Mouse (Mus musculus): ENCODE measurements around the gene Farp2. TPM values are rescaled to one million over a fixed set of nuclear protein-coding genes. Genes with fewer than 3 reads are reported as not detected.

Farp2 gene
- polyA plus RNA-seq, 1 experiment from 2014 or later: 6.0 TPM

DNA sequence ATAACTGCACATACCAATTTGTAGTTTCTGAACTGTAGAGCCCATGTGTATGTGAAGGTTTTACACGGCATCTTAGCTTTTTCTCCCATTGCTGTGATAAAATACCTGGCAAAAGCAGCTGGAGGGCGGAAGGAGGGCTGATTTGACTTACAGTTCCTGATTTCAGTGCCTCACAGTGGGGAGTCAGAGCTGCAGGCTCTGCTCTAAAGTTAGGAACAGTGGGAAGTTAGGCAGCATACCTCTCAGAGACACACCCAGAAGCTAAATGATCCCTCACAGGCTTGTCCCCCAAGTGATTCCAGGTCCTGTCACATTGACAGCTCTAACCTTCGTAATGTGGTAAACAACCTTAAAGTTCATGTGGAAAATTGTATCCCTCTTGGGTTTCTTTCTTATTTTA, 65.2 kb downstream of the Farp2 start:
- Histone ChIP-seq H3K4me2 (ENCODE audit: low read depth) (no peak overlapping the region), H3K36me3 (ENCODE audit: control insufficient read depth, insufficient read depth, low read length) (no peaks in the 10 kb centered on the region), H3K9me3 (ENCODE audit: control insufficient read depth, low read length) (no peaks in the 10 kb centered on the region), H3K27me3 (ENCODE audit: control insufficient read depth, insufficient read depth, low read length) (no peaks in the 10 kb centered on the region), H3K27ac (ENCODE audit: low read depth, low read length) (no peak overlapping the region), H3K4me1 (ENCODE audit: control insufficient read depth, insufficient read depth, low read length) (no peaks in the 10 kb centered on the region), H3K9ac (ENCODE audit: low read length) (no peak overlapping the region), H3K4me3 (ENCODE audit: low read depth, low read length) (no peak overlapping the region)
- DNase-seq (ENCODE audit: low spot score): no peak
- 74% methylated on average over 3 of the region's 3 CpGs for WGBS
- no peak for ATAC-seq (ENCODE audit: insufficient read depth, low FRiP score, low TSS enrichment)

DNA sequence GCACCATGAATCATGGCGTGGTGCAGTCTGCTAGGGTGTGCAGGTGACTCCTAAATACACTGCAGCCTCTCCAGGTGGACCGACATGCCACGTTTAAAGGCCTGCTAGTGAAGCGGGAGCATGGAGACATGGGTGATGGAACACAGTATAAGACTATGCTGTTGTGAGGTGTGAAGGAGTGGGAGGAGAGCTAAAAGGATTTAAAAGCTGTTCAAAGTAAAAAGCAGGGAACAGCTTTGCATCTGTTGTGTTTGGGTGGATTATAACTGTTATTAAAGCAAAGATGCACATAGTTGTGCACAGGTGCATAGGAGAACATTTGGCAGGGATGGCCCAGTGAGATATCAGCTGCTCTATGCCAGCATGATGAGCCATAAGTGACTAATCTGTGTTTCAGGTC, 66.0 kb downstream of the Farp2 start:
- Histone ChIP-seq H3K4me1 (ENCODE audit: control insufficient read depth, insufficient read depth, low read length) (no peaks in the 10 kb centered on the region), H3K27me3 (ENCODE audit: control insufficient read depth, insufficient read depth, low read length) (no peaks in the 10 kb centered on the region), H3K9me3 (ENCODE audit: control insufficient read depth, low read length) (no peaks in the 10 kb centered on the region), H3K4me2 (ENCODE audit: low read depth) (no peak overlapping the region), H3K27ac (ENCODE audit: low read depth, low read length) (no peak overlapping the region), H3K36me3 (ENCODE audit: control insufficient read depth, insufficient read depth, low read length) (no peaks in the 10 kb centered on the region), H3K4me3 (ENCODE audit: low read depth, low read length) (no peak overlapping the region), H3K9ac (ENCODE audit: low read length) (no peak overlapping the region)
- 88% methylated on average over 4 of the region's 4 CpGs for WGBS
- DNase-seq (ENCODE audit: low spot score) (no peak), ATAC-seq (ENCODE audit: insufficient read depth, low FRiP score, low TSS enrichment) (no peak)

DNA sequence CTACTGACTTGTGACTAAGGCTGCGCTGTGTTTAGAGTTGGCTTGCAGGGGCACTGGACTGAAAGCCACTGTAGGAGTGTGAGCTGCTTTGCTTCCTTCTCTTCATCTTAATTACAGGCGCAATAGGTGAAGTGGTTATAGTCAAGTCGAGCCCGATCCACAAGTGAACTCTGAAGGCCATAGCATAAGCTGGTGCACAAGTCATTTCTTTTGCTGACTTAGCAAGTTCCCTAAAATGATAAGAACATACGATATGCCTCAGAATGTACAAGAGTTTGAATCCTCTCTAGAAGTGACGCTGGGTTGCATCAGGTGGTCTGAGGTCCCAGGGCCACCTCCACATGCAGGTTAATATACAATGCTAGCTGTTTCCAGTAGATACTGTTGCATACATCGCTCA, 69.7 kb downstream of the Farp2 start:
- Histone ChIP-seq H3K27ac (ENCODE audit: low read depth, low read length) (no peak overlapping the region), H3K4me3 (ENCODE audit: low read depth, low read length) (no peak overlapping the region), H3K9ac (ENCODE audit: low read length) (no peak overlapping the region), H3K27me3 (ENCODE audit: control insufficient read depth, insufficient read depth, low read length) (no peaks in the 10 kb centered on the region), H3K9me3 (ENCODE audit: control insufficient read depth, low read length) (no peaks in the 10 kb centered on the region), H3K4me1 (ENCODE audit: control insufficient read depth, insufficient read depth, low read length) (no peaks in the 10 kb centered on the region), H3K36me3 (ENCODE audit: control insufficient read depth, insufficient read depth, low read length) (no peaks in the 10 kb centered on the region), H3K4me2 (ENCODE audit: low read depth) (no peak overlapping the region)
- ATAC-seq (ENCODE audit: insufficient read depth, low FRiP score, low TSS enrichment): no peak
- 97% methylated on average over 7 of the region's 7 CpGs for WGBS
- DNase-seq (ENCODE audit: low spot score): no peak

DNA sequence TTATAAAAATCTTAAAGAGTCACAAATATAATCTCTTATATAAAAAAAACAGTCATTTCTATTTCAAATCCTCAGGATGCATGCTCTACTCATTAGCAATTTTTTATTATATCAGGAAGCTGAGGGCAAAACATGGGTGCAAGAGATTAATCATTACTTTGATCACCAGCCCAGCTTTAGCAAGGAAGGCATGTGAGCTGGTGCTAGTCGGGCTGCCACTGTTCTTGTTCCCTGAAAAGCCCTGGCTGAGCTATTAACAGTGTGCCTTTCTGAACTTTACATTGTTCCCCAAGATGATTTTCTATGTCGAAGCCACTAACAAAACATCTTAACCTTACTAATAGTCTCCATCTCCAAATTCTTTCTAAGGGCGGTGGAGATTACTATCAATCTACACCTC, 76.5 kb downstream of the Farp2 start:
- WGBS: 82% methylated on average over 3 of the region's 3 CpGs
- no peaks in the 10 kb centered on the region for H3K4me1 ChIP-seq (ENCODE audit: control insufficient read depth, insufficient read depth, low read length)
- H3K4me2 ChIP-seq (ENCODE audit: low read depth): no peak overlapping the region
- ATAC-seq (ENCODE audit: insufficient read depth, low FRiP score, low TSS enrichment): no peak
- H3K9me3 ChIP-seq (ENCODE audit: control insufficient read depth, low read length): no peaks in the 10 kb centered on the region
- no peak overlapping the region for H3K9ac ChIP-seq (ENCODE audit: low read length)
- H3K27ac ChIP-seq (ENCODE audit: low read depth, low read length): no peak overlapping the region
- DNase-seq (ENCODE audit: low spot score): no peak
- no peaks in the 10 kb centered on the region for H3K27me3 ChIP-seq (ENCODE audit: control insufficient read depth, insufficient read depth, low read length)
- no peak overlapping the region for H3K4me3 ChIP-seq (ENCODE audit: low read depth, low read length)
- 0 out of 2 replicates have a peak, but pooled peaks cover 2% of the 10 kb centered on the region for H3K36me3 ChIP-seq (ENCODE audit: control insufficient read depth, insufficient read depth, low read length)

DNA sequence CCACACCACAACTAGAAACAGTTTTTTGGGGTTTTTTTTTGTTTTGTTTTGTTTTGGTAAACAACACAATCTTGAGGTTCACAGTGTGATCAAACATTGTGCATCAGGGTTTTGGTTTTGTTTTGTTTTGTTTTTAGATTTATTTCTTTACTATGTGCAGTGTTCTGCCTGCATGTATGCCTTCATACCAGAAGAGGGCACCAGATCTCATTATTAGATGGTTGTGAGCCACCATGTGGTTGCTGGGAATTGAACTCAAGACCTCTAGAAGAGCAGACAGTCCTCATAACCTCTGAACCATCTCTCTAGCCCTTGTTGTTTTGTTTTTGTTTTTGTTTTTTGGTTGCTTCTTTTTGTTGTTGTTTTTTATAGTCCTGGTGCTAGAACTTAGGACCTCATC, 82.1 kb downstream of the Farp2 start:
- no peak for ATAC-seq (ENCODE audit: insufficient read depth, low FRiP score, low TSS enrichment)

DNA sequence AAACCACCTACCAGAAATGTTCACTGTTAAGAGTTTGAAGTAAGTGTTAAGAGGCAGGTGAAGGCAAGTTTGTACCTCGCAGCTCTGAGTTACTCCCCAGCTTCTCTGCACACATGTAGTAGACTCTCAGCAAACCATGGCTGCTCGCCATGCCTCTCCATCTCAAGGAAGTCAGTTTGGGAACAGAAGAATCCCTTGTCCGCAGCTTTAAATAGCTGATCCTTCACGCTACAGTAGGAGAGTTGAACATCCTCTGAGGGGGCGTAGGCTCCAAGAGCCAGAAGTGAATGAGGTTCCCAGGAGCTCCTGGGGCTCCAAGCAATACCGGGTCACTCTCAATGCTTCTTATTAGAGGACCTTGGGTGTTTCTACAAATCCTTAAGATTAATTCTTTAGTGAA, 84.0 kb downstream of the Farp2 start:
- H3K4me1 ChIP-seq (ENCODE audit: control insufficient read depth, insufficient read depth, low read length): no peaks in the 10 kb centered on the region
- H3K36me3 ChIP-seq (ENCODE audit: control insufficient read depth, insufficient read depth, low read length): 0 out of 2 replicates have a peak, but pooled peaks cover 2% of the 10 kb centered on the region
- H3K9me3 ChIP-seq (ENCODE audit: control insufficient read depth, low read length): no peaks in the 10 kb centered on the region
- WGBS: 80% methylated on average over 6 of the region's 6 CpGs
- H3K4me2 ChIP-seq (ENCODE audit: low read depth): no peak overlapping the region
- no peak overlapping the region for H3K27ac ChIP-seq (ENCODE audit: low read depth, low read length)
- no peak overlapping the region for H3K9ac ChIP-seq (ENCODE audit: low read length)
- no peak for ATAC-seq (ENCODE audit: insufficient read depth, low FRiP score, low TSS enrichment)
- no peak for DNase-seq (ENCODE audit: low spot score)
- H3K4me3 ChIP-seq (ENCODE audit: low read depth, low read length): no peak overlapping the region
- no peaks in the 10 kb centered on the region for H3K27me3 ChIP-seq (ENCODE audit: control insufficient read depth, insufficient read depth, low read length)

More for the DNA sequence above, 82.1 kb downstream of the Farp2 start:
- 0 out of 2 replicates have a peak, but pooled peaks cover 2% of the 10 kb centered on the region for H3K36me3 ChIP-seq (ENCODE audit: control insufficient read depth, insufficient read depth, low read length)
- H3K9me3 ChIP-seq (ENCODE audit: control insufficient read depth, low read length): no peaks in the 10 kb centered on the region
- H3K4me2 ChIP-seq (ENCODE audit: low read depth): no peak overlapping the region
- H3K9ac ChIP-seq (ENCODE audit: low read length): no peak overlapping the region
- DNase-seq (ENCODE audit: low spot score): no peak
- no peak overlapping the region for H3K4me3 ChIP-seq (ENCODE audit: low read depth, low read length)
- H3K4me1 ChIP-seq (ENCODE audit: control insufficient read depth, insufficient read depth, low read length): no peaks in the 10 kb centered on the region
- H3K27ac ChIP-seq (ENCODE audit: low read depth, low read length): no peak overlapping the region
- H3K27me3 ChIP-seq (ENCODE audit: control insufficient read depth, insufficient read depth, low read length): no peaks in the 10 kb centered on the region

DNA sequence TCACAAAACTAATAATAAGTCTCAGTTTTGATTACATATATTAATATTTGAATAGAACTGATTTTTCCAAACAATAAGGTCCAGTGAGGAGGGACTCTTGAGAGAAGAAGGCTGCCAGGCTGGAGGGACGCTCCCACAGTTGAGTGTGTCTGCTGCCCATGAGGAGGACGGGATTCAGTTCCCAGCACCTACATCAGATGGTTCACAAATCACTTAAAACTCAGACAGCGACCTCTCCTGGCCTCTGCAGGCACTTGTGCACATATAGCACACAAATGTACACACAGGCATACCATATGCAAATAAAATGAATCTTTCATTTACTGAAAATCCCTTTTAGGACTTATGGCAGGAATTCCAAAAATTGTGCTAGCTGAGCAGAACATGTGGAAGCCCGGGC, 91.0 kb downstream of the Farp2 start:
- DNase-seq (ENCODE audit: low spot score): no peak
- H3K9me3 ChIP-seq (ENCODE audit: control insufficient read depth, low read length): no peaks in the 10 kb centered on the region
- H3K4me2 ChIP-seq (ENCODE audit: low read depth): no peak overlapping the region
- ATAC-seq (ENCODE audit: insufficient read depth, low FRiP score, low TSS enrichment): no peak
- no peaks in the 10 kb centered on the region for H3K4me1 ChIP-seq (ENCODE audit: control insufficient read depth, insufficient read depth, low read length)
- H3K4me3 ChIP-seq (ENCODE audit: low read depth, low read length): no peak overlapping the region
- H3K27ac ChIP-seq (ENCODE audit: low read depth, low read length): no peak overlapping the region
- no peaks in the 10 kb centered on the region for H3K27me3 ChIP-seq (ENCODE audit: control insufficient read depth, insufficient read depth, low read length)
- no peak overlapping the region for H3K9ac ChIP-seq (ENCODE audit: low read length)
- H3K36me3 ChIP-seq (ENCODE audit: control insufficient read depth, insufficient read depth, low read length): no peaks in the 10 kb centered on the region
- 84% methylated on average over 4 of the region's 4 CpGs for WGBS

DNA sequence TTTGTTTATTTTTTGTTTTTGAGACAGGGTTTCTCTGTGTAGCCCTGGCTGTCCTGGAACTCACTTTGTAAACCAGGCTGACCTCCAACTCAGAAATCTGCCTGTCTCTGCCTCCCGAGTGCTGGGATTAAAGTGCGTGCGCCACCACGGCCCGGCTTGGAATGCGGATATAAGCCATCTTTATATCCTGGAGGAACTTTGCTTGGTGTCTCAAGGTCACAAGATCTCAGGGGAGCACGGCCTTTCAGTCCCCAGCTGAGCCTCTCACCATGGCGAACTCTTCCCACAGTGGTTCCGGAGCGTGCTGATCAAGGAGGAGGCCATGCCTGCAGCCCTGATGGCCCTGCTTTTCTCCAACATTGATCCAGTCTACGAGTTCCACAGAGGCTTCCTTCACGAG, 92.0 kb downstream of the Farp2 start:
- Histone ChIP-seq H3K4me2 (ENCODE audit: low read depth) (no peak overlapping the region), H3K27me3 (ENCODE audit: control insufficient read depth, insufficient read depth, low read length) (no peaks in the 10 kb centered on the region), H3K36me3 (ENCODE audit: control insufficient read depth, insufficient read depth, low read length) (no peaks in the 10 kb centered on the region), H3K27ac (ENCODE audit: low read depth, low read length) (no peak overlapping the region), H3K4me3 (ENCODE audit: low read depth, low read length) (no peak overlapping the region), H3K4me1 (ENCODE audit: control insufficient read depth, insufficient read depth, low read length) (no peaks in the 10 kb centered on the region), H3K9ac (ENCODE audit: low read length) (no peak overlapping the region), H3K9me3 (ENCODE audit: control insufficient read depth, low read length) (no peaks in the 10 kb centered on the region)
- 93% methylated on average over 12 of the region's 12 CpGs for WGBS
- no peak for DNase-seq (ENCODE audit: low spot score)
- ATAC-seq (ENCODE audit: insufficient read depth, low FRiP score, low TSS enrichment): no peak

DNA sequence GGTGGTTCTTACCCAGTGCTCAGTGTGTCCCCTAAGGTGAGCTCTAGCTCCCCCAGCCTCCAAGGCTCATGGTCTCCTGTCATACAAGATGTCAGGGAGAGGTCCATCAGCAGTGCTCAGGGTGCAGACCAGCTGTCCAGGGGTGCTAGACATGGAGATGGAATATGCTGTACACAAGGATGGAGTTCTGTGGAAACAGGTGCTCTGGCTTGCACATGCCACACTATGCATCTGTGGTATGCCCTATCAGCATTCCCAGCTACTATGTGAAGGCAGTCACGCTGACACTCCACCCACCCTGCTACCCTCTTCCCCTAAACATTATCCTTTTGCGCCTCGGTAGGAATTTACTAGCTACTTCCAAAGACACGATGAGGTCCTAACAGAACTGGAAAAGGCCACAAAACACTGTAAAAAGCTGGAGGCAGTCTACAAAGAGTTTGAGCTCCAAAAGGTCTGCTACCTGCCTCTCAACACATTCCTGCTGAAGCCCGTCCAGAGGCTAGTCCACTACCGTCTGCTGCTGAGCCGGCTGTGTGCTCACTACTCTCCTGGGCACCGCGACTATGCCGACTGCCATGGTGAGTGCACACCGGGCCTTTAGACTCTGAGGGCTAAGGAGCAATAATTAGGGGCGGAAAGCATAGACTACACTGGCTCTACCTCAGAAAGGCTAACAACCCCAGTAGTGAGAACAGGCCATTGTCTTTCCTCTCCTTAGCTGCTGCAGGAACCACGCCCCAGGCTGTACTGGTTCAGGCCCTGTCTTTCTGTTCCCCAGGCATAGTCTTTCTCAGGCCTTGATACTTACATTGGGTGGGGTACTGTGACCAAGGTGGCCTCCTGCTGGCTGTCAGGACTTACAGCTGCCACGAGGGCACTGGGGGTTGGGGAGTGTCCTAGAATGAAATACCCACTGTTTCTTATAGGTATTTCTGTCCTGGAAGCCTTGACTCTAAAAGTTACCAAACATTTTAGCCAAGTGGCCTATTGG, 95.5 kb downstream of the Farp2 start:
- H3K4me1 ChIP-seq (ENCODE audit: control insufficient read depth, insufficient read depth, low read length): no peaks in the 10 kb centered on the region
- no peak overlapping the region for H3K4me3 ChIP-seq (ENCODE audit: low read depth, low read length)
- no peak for ATAC-seq (ENCODE audit: insufficient read depth, low FRiP score, low TSS enrichment)
- H3K9ac ChIP-seq (ENCODE audit: low read length): no peak overlapping the region
- no peak for DNase-seq (ENCODE audit: low spot score)
- no peak overlapping the region for H3K4me2 ChIP-seq (ENCODE audit: low read depth)
- H3K9me3 ChIP-seq (ENCODE audit: control insufficient read depth, low read length): no peaks in the 10 kb centered on the region
- 73% methylated on average over 14 of the region's 14 CpGs for WGBS
- H3K27ac ChIP-seq (ENCODE audit: low read depth, low read length): no peak overlapping the region
- no peaks in the 10 kb centered on the region for H3K27me3 ChIP-seq (ENCODE audit: control insufficient read depth, insufficient read depth, low read length)
- no peaks in the 10 kb centered on the region for H3K36me3 ChIP-seq (ENCODE audit: control insufficient read depth, insufficient read depth, low read length)

All from neural tube, embryonic 11.5 days (tissue).